In the genomic region with DNA sequence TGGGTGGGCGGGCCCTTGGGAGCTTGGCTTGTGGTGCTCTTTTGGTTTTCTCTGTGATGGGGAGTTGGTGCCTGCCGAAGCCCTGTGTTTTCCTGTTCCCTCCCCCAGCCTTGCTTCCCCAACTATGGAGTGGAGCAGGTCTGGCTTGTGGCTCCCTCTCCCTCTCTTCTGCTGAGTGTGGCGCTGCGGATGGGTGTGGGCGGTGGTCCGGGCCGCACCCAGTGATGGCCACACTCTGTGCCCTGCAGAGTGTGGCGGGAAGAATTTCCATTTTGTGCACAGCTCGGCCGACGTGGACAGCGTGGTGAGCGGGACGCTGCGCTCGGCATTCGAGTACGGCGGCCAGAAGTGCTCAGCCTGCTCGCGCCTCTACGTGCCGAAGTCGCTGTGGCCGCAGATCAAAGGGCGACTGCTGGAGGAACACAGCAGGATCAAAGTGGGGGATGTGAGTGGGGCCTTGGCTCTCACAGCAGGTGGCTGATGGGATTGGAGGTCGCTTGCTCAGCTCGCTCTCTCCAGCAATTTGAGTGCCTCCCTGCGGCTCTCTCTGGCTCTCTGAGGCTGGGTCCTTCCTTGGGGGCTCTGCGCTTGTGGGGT, we compare ENCODE assay signal across 8 mouse cellular contexts. TPM values are rescaled to one million over a fixed set of nuclear protein-coding genes. Genes with fewer than 3 reads are reported as not detected.
DNase-seq lines count a peak whose midpoint lies in the region; ATAC-seq and TF ChIP-seq lines count a peak whose summit lies in the region.

No protein-coding gene starts in this region.

- intact Hi-C loops in left cerebral cortex, adult 2 months (cut with DNase I) = no loop called here
- intact Hi-C loops in left cerebral cortex, postnatal 25 days (cut with DNase I) = no loop called here

- H3K4me2 ChIP-seq in hindbrain, embryonic 14.5 days (replicated peaks) = peak overlapping the region; percentile 42
- H3K4me2 ChIP-seq in neural tube, embryonic 12.5 days (replicated peaks) = peak overlapping the region; percentile 58

- no peak for DNase-seq in left cerebral cortex, adult 2 months (ENCODE audit: extremely low spot score in 1 of 2, low spot score in 2 of 2)
- DNase-seq in left cerebral cortex, postnatal 25 days (ENCODE audit: low spot score in 2 of 2) = no peak
- DNase-seq in embryo, embryonic 10.5 days (ENCODE audit: low spot score) = peak; percentile 60
- no peak for DNase-seq in hindbrain, embryonic 14.5 days (ENCODE audit: low spot score)
- DNase-seq in adipocyte (ENCODE audit: low spot score) = no peak
- no peak for DNase-seq in urinary bladder, postnatal 36 days (ENCODE audit: low spot score in 2 of 2)
- DNase-seq in kidney, adult 11 months = no peak

- H3K9ac ChIP-seq in hindbrain, embryonic 14.5 days = no peak overlapping the region; the same call in 1 of the 2 replicates
- peak overlapping the region; percentile 35 for H3K9ac ChIP-seq in neural tube, embryonic 12.5 days

- 2% methylated on average over 30 of the region's 30 CpGs for WGBS in hindbrain, embryonic 14.5 days
- WGBS in neural tube, embryonic 12.5 days = 2% methylated on average over 30 of the region's 30 CpGs

- no peak for ATAC-seq in hindbrain, embryonic 14.5 days (ENCODE audit: low FRiP score)
- no peak for ATAC-seq in neural tube, embryonic 12.5 days (ENCODE audit: low FRiP score, low read depth)

- peaks cover 29% of the 10 kb centered on the region for H3K36me3 ChIP-seq in hindbrain, embryonic 14.5 days (replicated peaks; ENCODE audit: control insufficient read depth, insufficient read depth)
- peaks cover 9% of the 10 kb centered on the region for H3K36me3 ChIP-seq in neural tube, embryonic 12.5 days

- peaks cover 17% of the 10 kb centered on the region for H3K27me3 ChIP-seq in hindbrain, embryonic 14.5 days (ENCODE audit: control insufficient read depth, insufficient read depth, low read length)
- H3K27me3 ChIP-seq in neural tube, embryonic 12.5 days (replicated peaks) = peaks cover 26% of the 10 kb centered on the region

- peak overlapping the region; percentile 24 for H3K4me3 ChIP-seq in left cerebral cortex, adult 2 months
- no peak overlapping the region for H3K4me3 ChIP-seq in hindbrain, embryonic 14.5 days (replicated peaks; ENCODE audit: low read length)
- H3K4me3 ChIP-seq in neural tube, embryonic 12.5 days = peak overlapping the region; percentile 15; the same call in 1 of the 2 replicates

- H3K4me1 ChIP-seq in hindbrain, embryonic 14.5 days (replicated peaks; ENCODE audit: control insufficient read depth, insufficient read depth, low read length) = peaks cover 21% of the 10 kb centered on the region
- H3K4me1 ChIP-seq in neural tube, embryonic 12.5 days = peaks cover 46% of the 10 kb centered on the region

- H3K27ac ChIP-seq in left cerebral cortex, adult 2 months = peak overlapping the region; percentile 34; the same call in 1 of the 2 replicates
- H3K27ac ChIP-seq in hindbrain, embryonic 14.5 days = no peak overlapping the region
- H3K27ac ChIP-seq in neural tube, embryonic 12.5 days = no peak overlapping the region

- no peaks in the 10 kb centered on the region for H3K9me3 ChIP-seq in hindbrain, embryonic 14.5 days (ENCODE audit: control insufficient read depth, low read length)
- H3K9me3 ChIP-seq in neural tube, embryonic 12.5 days = no peaks in the 10 kb centered on the region

- TF ChIP-seq CTCF in left cerebral cortex, adult 2 months (IDR thresholded peaks at IDR 0.05) = no peak

RNA-seq across cellular contexts. Expression of gene Tas1r2, which starts 11.4 kb away (rescaled TPM):
- total RNA-seq in left cerebral cortex, adult 2 months (2021) = not detected
- not detected for total RNA-seq in left cerebral cortex, postnatal 25 days (2021)
- polyA plus RNA-seq in hindbrain, embryonic 14.5 days (2014; fragmentation: Nextera tagmentation; extraction: Ambion mirVana) = not detected in 2 replicates
- polyA plus RNA-seq in neural tube, embryonic 12.5 days (2016; fragmentation: Nextera tagmentation; extraction: Ambion mirVana) = not detected in 2 replicates

RNA-seq across cellular contexts. Expression of gene Aldh4a1, which starts 19.3 kb away (rescaled TPM):
- total RNA-seq in left cerebral cortex, adult 2 months (2021) = 10 to 100 TPM; 16.9 to 17.0 TPM
- 10 to 100 TPM; 15.9 to 17.3 TPM for total RNA-seq in left cerebral cortex, postnatal 25 days (2021)
- polyA plus RNA-seq in hindbrain, embryonic 14.5 days (2014; fragmentation: Nextera tagmentation; extraction: Ambion mirVana) = 18.1 and 18.8 TPM in 2 replicates
- 20.4 and 21.6 TPM in 2 replicates for polyA plus RNA-seq in neural tube, embryonic 12.5 days (2016; fragmentation: Nextera tagmentation; extraction: Ambion mirVana)

RNA-seq across cellular contexts. Expression of gene Gm21969, which starts 38.9 kb away (rescaled TPM):
- not detected for total RNA-seq in left cerebral cortex, adult 2 months (2021)
- total RNA-seq in left cerebral cortex, postnatal 25 days (2021) = not detected
- 0.07 TPM in 1 of 2 replicates, not detected in the other for polyA plus RNA-seq in hindbrain, embryonic 14.5 days (2014; fragmentation: Nextera tagmentation; extraction: Ambion mirVana)
- not detected in 2 replicates for polyA plus RNA-seq in neural tube, embryonic 12.5 days (2016; fragmentation: Nextera tagmentation; extraction: Ambion mirVana)
